Mouse (Mus musculus) hindbrain, embryonic 12.5 days (tissue): ENCODE measurements around the gene Olfr469. TPM values are rescaled to one million over a fixed set of nuclear protein-coding genes. Genes with fewer than 3 reads are reported as not detected.

Source experiments
- polyA plus RNA-seq: library from polyadenylated mRNA; unstranded; fragments of >200 nt; fragmentation: Nextera tagmentation; extraction: Ambion mirVana; gene quantifications from 2 replicates; pipeline ENCODE4 v1.2.1, GENCODE M21; 2016

Gene Olfr469
- polyA plus RNA-seq, 1 experiment from 2014 or later, result not detected

Other genes starting within 250 kb of the Olfr469 start
- 5.3 and 8.2 TPM in 2 replicates for gene Ppfibp2, start 230.3 kb downstream of the Olfr469 start, polyA plus RNA-seq
- gene 5330417H12Rik, start 200.4 kb downstream of the Olfr469 start, polyA plus RNA-seq, result not detected in 2 replicates
- gene Cyb5r2, start 67.5 kb downstream of the Olfr469 start, polyA plus RNA-seq, result 0.16 and 0.36 TPM in 2 replicates
- gene Ovch2, start 24.3 kb downstream of the Olfr469 start, polyA plus RNA-seq, result not detected in 2 replicates
- gene Olfr467, start 13.3 kb downstream of the Olfr469 start, polyA plus RNA-seq, result not detected in 2 replicates
- gene Olfr470, start 21.9 kb upstream of the Olfr469 start, polyA plus RNA-seq, result not detected in 2 replicates
- not detected in 2 replicates for gene Olfr472, start 72.4 kb upstream of the Olfr469 start, polyA plus RNA-seq
- not detected in 2 replicates for gene Olfr473, start 104.9 kb upstream of the Olfr469 start, polyA plus RNA-seq
- gene Olfr474, start 129.1 kb upstream of the Olfr469 start, polyA plus RNA-seq, result not detected in 2 replicates
- gene Olfr476, start 139.3 kb upstream of the Olfr469 start, polyA plus RNA-seq, result not detected in 2 replicates
- gene Olfr477, start 161.2 kb upstream of the Olfr469 start, polyA plus RNA-seq, result not detected in 2 replicates
- gene Olfr478, start 208.4 kb upstream of the Olfr469 start, polyA plus RNA-seq, result not detected in 2 replicates
- gene Olfr479, start 225.2 kb upstream of the Olfr469 start, polyA plus RNA-seq, result not detected in 2 replicates
- not detected in 2 replicates for gene Olfr480, start 241.8 kb upstream of the Olfr469 start, polyA plus RNA-seq